Mouse (Mus musculus) liver, embryonic 16.5 days (tissue): ENCODE results near the gene Diras1. TPM values are rescaled to one million over a fixed set of nuclear protein-coding genes. Genes with fewer than 3 reads are reported as not detected.
"Not testable (repeated sequence)": the region's sequence is repeated elsewhere in the genome, so short reads cannot be mapped to it uniquely, and the experiment has no call there.

Experiments
- ATAC-seq: fragments of 200-750 bp; cut with Nextera tagmentation; 2 replicates; pipeline ENCODE4 v1.8.0; 2017; ENCODE audit warnings: low read depth, mild to moderate bottlenecking, moderate number of reproducible peaks, moderate library complexity
- H3K27ac ChIP-seq: fragments of 300-500 bp; sonication (generic); 2 replicates; pipeline ENCODE4 v1.5.1; 2014; ENCODE audit warnings: mild to moderate bottlenecking, low read length
- H3K27me3 ChIP-seq: fragments of 300-500 bp; sonication (generic); 2 replicates; pipeline ENCODE4 v1.6.1; 2014; ENCODE audit warnings: low read depth, low read length, mixed read lengths; ENCODE audit not compliant: control insufficient read depth, insufficient read depth
- H3K36me3 ChIP-seq: fragments of 300-500 bp; sonication (generic); 2 replicates; pipeline ENCODE4 v1.6.1; 2014; ENCODE audit warnings: mild to moderate bottlenecking; ENCODE audit not compliant: control insufficient read depth, insufficient read depth
- H3K4me1 ChIP-seq: fragments of 300-500 bp; sonication (generic); 2 replicates; pipeline ENCODE4 v1.6.1; 2014; ENCODE audit warnings: low read depth, low read length, mixed read lengths; ENCODE audit not compliant: control insufficient read depth
- H3K4me2 ChIP-seq: fragments of 300-500 bp; sonication (generic); 2 replicates; pipeline ENCODE4 v1.6.1; 2014; ENCODE audit warnings: low read depth, low read length, mixed read lengths
- H3K4me3 ChIP-seq: fragments of 300-500 bp; sonication (generic); 2 replicates; pipeline ENCODE4 v1.5.1; 2014; ENCODE audit warnings: low read depth, mild to moderate bottlenecking, low read length
- H3K9ac ChIP-seq: fragments of 300-500 bp; sonication (generic); 2 replicates; pipeline ENCODE4 v1.6.1; 2014; ENCODE audit warnings: low read depth, low read length
- H3K9me3 ChIP-seq: fragments of 300-500 bp; sonication (generic); replicated peaks from 2 replicates; pipeline ENCODE4 v1.6.1; 2016; ENCODE audit warnings: low read length; ENCODE audit not compliant: control insufficient read depth
- WGBS: fragments of 180-500 bp; shearing (Covaris S2); extraction: QIAGEN DNeasy Blood & Tissue Kit; methylation state at CpG from one replicate; pipeline ENCODE4 v1.1.7; 2014; ENCODE audit not compliant: insufficient replicate concordance; 5-methylcytosine and 5-hydroxymethylcytosine counted together
- polyA plus RNA-seq: library from polyadenylated mRNA; unstranded; fragments of >200 nt; fragmentation: Nextera tagmentation; extraction: Ambion mirVana; gene quantifications from 2 replicates; pipeline ENCODE4 v1.2.1, GENCODE M21; 2015

Gene Diras1
- polyA plus RNA-seq, 1 experiment from 2014 or later, result not detected

DNA sequence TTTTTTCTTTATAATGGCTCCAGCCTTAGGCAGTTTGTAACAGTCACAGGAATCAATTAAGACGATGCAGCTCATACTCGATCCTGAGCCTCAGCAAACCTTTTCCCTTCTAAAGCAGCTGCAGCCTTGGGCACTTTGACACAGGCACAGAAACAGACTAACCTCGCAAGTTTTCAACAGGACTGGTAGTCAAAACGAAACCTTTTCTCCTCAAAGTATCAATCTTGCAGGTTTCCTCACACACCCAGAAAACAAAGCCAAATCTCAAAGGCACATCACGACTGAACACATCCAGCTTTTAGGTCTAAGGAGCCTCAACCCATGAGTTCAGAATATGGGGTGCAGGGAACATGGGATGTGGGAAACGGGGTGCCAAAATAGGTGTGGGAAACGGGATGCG is 28.1 kb downstream of the Diras1 start:
- Histone ChIP-seq H3K9ac (no peak overlapping the region), H3K9me3 (no peaks in the 10 kb centered on the region), H3K27ac (no peak overlapping the region), H3K27me3 (peaks cover 4% of the 10 kb centered on the region; the same call in 1 of the 2 replicates), H3K4me2 (no peak overlapping the region), H3K36me3 (no peaks in the 10 kb centered on the region), H3K4me3 (no peak overlapping the region), H3K4me1 (peaks cover 19% of the 10 kb centered on the region)
- no peak for ATAC-seq
- 64% methylated on average over 8 of the region's 8 CpGs for WGBS

DNA sequence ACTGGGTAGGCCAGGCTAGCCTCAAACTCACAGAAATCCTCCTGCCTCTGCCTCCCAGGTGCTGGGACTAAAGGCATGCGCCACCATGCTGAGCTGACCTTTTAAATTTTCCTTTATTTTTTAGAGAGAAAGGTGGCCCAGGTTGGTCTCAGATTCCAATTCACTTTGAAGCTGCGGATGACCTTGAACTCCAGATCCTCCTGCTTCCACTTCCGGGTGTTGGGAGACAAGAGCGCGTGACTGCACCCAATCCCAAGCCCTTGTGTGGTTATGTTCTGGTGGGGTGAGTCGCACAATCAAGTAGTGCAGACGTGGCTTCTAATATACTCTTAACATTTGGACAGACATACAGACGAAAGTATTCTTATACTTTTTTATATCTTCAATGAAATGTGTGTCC is 29.0 kb downstream of the Diras1 start:
- peaks cover 19% of the 10 kb centered on the region for H3K4me1 ChIP-seq
- ATAC-seq, result no peak
- no peaks in the 10 kb centered on the region for H3K36me3 ChIP-seq
- peaks cover 4% of the 10 kb centered on the region; the same call in 1 of the 2 replicates for H3K27me3 ChIP-seq
- H3K4me2 ChIP-seq, result no peak overlapping the region
- H3K9me3 ChIP-seq, result no peaks in the 10 kb centered on the region
- no peak overlapping the region for H3K4me3 ChIP-seq
- H3K27ac ChIP-seq, result no peak overlapping the region
- 84% methylated on average over 8 of the region's 8 CpGs for WGBS
- no peak overlapping the region for H3K9ac ChIP-seq

DNA sequence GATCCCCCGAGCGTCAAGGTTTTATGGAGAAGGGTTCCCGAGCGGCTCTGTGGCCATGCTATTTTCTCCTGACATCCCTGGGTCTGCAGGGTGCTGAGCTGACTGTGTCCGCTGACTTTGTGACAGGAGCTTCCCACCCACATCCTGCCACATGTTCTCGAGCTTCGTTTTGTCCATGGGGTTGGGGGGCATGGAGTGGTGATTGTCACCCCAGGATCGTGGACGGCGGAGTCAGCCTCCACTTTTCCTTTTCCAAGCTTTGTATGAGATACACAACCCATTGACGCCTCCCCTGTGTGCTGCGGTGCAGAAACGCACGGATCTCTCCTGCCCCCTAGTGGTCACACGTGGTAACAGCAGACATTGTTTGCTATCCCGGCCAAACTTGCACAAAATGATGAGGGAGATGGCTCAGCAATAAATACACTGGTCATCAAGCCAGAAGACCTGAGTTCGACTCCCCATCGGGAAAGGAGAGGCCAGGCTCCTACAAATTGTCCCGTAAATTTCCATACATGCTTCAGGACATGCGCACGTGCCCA is 30.3 kb downstream of the Diras1 start:
- peaks cover 4% of the 10 kb centered on the region; the same call in 1 of the 2 replicates for H3K27me3 ChIP-seq
- 8% methylated on average over 21 of the region's 21 CpGs for WGBS
- no peak overlapping the region; the same call in 1 of the 2 replicates for H3K4me2 ChIP-seq
- ATAC-seq, result no peak
- no peaks in the 10 kb centered on the region for H3K36me3 ChIP-seq
- H3K4me1 ChIP-seq, result peaks cover 12% of the 10 kb centered on the region
- no peak overlapping the region for H3K4me3 ChIP-seq
- no peak overlapping the region for H3K27ac ChIP-seq
- H3K9me3 ChIP-seq, result no peaks in the 10 kb centered on the region
- no peak overlapping the region for H3K9ac ChIP-seq

DNA sequence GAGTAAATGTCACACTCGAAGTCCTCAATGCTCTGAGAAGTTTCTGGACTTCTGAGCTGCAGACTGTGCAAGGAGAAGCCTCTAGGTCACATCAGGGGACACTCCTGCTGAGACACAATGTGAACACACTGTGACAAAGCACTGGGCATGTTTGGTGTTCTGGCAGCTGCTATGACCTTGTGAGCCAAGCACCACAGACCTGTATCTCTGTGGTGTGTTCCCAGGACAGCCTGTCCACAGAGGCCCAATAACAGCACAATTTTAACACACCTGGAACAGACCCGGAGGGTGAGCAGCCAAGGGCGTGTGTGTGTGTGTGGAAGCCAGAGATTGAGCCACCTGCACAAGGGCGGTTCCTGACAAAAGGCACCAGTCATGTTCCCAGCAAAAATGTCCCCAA is 30.8 kb downstream of the Diras1 start:
- H3K27me3 ChIP-seq, result peaks cover 4% of the 10 kb centered on the region; the same call in 1 of the 2 replicates
- 37% methylated on average over 4 of the region's 4 CpGs for WGBS
- no peak overlapping the region for H3K9ac ChIP-seq
- peaks cover 8% of the 10 kb centered on the region for H3K4me1 ChIP-seq
- no peak for ATAC-seq
- H3K9me3 ChIP-seq, result no peaks in the 10 kb centered on the region
- no peaks in the 10 kb centered on the region for H3K36me3 ChIP-seq
- no peak overlapping the region for H3K4me2 ChIP-seq
- no peak overlapping the region for H3K4me3 ChIP-seq
- H3K27ac ChIP-seq, result no peak overlapping the region

DNA sequence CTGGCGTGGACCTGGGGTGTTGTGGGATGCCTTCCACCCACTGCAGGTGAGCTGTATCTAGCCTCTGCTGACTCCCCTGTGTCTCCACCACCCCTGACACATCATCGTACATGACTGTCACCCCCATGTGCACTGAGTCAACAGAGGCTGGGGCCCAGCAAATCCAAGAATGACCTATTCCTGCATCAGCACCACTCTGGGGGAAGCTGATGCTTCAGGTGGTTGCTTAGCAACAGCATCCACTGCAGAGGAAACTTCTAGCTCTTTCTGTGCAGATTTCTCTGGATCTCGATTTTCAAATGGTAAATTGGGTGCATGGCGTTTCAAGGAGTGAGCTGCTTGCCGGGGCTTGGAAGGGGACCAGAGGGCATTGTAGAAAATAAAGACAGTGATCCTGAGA is 32.2 kb downstream of the Diras1 start:
- WGBS, result 49% methylated on average over 5 of the region's 5 CpGs
- H3K9me3 ChIP-seq, result no peaks in the 10 kb centered on the region
- no peak overlapping the region for H3K27ac ChIP-seq
- no peaks in the 10 kb centered on the region; the same call in 1 of the 2 replicates for H3K4me1 ChIP-seq
- no peak for ATAC-seq
- H3K36me3 ChIP-seq, result no peaks in the 10 kb centered on the region
- H3K9ac ChIP-seq, result no peak overlapping the region
- H3K27me3 ChIP-seq, result peaks cover 4% of the 10 kb centered on the region; the same call in 1 of the 2 replicates
- no peak overlapping the region for H3K4me2 ChIP-seq
- no peak overlapping the region for H3K4me3 ChIP-seq

DNA sequence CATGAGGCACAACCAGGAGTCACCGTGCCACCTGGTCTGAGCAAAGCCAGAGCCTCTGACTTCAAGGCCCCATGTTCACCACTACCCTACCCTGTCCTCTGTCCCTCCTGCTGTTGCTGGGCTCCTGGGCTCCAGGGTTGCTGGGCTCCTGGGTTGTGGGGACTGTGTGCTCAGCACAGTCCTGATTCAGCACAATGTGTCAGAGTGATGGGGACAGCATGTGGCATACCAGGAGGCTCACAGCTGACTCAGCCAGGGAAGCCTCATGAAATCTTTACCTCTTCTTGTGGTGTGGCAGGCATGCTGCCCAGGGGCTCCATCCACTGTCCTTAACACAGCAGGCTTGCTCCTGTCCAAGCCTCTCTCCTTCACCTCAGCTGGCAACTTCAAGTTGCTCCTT is 33.5 kb downstream of the Diras1 start:
- Histone ChIP-seq H3K4me2 (no peak overlapping the region), H3K4me3 (no peak overlapping the region), H3K27ac (no peak overlapping the region), H3K4me1 (peaks cover 4% of the 10 kb centered on the region), H3K27me3 (no peaks in the 10 kb centered on the region), H3K36me3 (no peaks in the 10 kb centered on the region), H3K9me3 (no peaks in the 10 kb centered on the region), H3K9ac (no peak overlapping the region)
- WGBS, result 28% methylated on average over 1 of the region's 1 CpGs
- ATAC-seq, result no peak

DNA sequence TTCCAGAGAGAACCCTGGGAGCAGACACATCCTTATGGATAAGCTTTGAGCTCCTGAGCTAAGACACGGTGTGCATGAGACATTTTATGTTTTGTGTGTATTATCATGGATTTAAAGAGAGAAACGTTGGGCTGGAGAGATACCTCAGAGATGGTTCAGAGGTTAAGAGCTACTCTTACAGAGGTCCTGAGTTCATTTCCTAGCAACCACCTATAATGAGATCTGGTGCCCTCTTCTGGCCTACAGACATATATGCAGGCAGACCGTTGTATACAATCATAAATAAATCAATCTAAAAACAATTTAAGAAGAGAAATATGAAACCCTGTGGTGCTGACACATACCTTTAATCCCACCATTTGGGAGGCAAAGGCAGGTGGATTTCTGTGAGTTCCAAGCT is 34.5 kb downstream of the Diras1 start:
- Histone ChIP-seq H3K27me3 (no peaks in the 10 kb centered on the region), H3K4me2 (no peak overlapping the region), H3K9me3 (no peaks in the 10 kb centered on the region), H3K4me1 (peaks cover 4% of the 10 kb centered on the region), H3K4me3 (no peak overlapping the region), H3K27ac (no peak overlapping the region), H3K9ac (no peak overlapping the region), H3K36me3 (no peaks in the 10 kb centered on the region)
- 8% methylated on average over 3 of the region's 3 CpGs for WGBS
- no peak for ATAC-seq

DNA sequence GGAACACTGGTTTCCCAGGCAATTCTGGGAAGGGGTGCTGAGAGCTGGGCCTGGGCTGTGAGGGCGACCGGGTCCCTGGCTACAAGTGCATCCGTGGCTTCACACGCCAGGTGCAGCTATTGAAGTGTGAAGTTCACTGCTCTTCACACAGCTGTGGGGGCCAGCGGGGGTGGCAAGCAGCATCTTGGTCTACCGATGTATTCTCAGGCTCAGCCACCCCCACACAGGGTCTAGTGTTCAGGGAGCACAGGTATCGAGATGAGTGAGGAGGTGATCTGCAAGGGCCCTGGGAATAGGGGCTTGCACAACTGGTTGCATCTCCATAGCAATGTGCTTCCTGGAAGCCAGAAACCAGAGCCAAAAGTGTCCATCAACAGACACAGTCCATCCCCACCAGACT is 35.1 kb downstream of the Diras1 start:
- Histone ChIP-seq H3K4me1 (peaks cover 4% of the 10 kb centered on the region), H3K36me3 (no peaks in the 10 kb centered on the region), H3K4me3 (no peak overlapping the region), H3K27me3 (peaks cover 6% of the 10 kb centered on the region), H3K9me3 (no peaks in the 10 kb centered on the region), H3K27ac (no peak overlapping the region), H3K4me2 (no peak overlapping the region), H3K9ac (no peak overlapping the region)
- 59% methylated on average over 7 of the region's 7 CpGs for WGBS
- ATAC-seq, result no peak

DNA sequence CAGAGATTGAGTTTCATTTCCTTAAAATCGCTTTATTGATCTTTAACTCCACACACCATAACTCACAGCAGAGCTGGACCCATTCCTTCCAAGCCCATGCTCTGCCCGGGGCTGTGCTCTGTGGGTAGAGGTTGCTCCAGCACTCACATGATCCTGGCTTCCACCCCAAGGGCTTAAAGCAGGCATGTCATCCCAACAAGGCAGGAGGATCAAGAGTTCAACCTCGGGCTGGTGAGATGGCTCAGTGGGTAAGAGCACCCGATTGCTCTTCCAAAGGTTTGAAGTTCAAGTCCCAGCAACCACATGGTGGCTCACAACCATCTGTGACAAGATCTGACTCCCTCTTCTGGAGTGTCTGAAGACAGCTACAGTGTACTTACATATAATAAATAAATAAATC is 35.6 kb downstream of the Diras1 start:
- not testable (repeated sequence) for H3K27ac ChIP-seq
- 29% methylated on average over 4 of the region's 4 CpGs for WGBS

More for the DNA sequence above, 35.6 kb downstream of the Diras1 start:
- H3K9ac ChIP-seq, H3K4me3 ChIP-seq, ATAC-seq, H3K36me3 ChIP-seq, H3K9me3 ChIP-seq, H3K4me1 ChIP-seq, H3K4me2 ChIP-seq: not testable (repeated sequence)
- H3K27me3 ChIP-seq, result peaks cover 11% of the 10 kb centered on the region
